Mouse (Mus musculus) ES-E14 (cell line): Measurements from ENCODE around the gene Echs1. TPM values are rescaled to one million over a fixed set of nuclear protein-coding genes. Genes with fewer than 3 reads are reported as not detected.

Experiments used
- DNase-seq: peaks from one replicate; pipeline ENCODE4 v3.0.0-alpha.2; 2013; ENCODE audit warnings: low read depth, low spot score
- H3K27ac ChIP-seq: 2 replicates; pipeline ENCODE4 v1.5.1; 2012; ENCODE audit warnings: low read depth, mild to moderate bottlenecking, low read length, moderate library complexity, mixed read lengths; ENCODE audit not compliant: poor library complexity, insufficient read depth, severe bottlenecking
- H3K36me3 ChIP-seq: 2 replicates; pipeline ENCODE4 v1.6.1; 2012; ENCODE audit warnings: mild to moderate bottlenecking, low read length, moderate library complexity, mixed read lengths; ENCODE audit not compliant: control insufficient read depth, poor library complexity, insufficient read depth, severe bottlenecking
- H3K4me1 ChIP-seq, 2 experiments: fragments of 150-350 bp in 1 of 2; sonication (generic) in 1 of 2; 2 replicates each; pipeline ENCODE4 v1.6.1; 2012; ENCODE audit warnings: low read length in 2 of 2, mild to moderate bottlenecking in 1 of 2, mixed read lengths in 1 of 2; ENCODE audit not compliant: control insufficient read depth in 2 of 2, insufficient read depth in 2 of 2, poor library complexity in 1 of 2
- H3K4me3 ChIP-seq, 2 experiments: fragments of 150-350 bp in 1 of 2; sonication (generic) in 1 of 2; 2 replicates each; pipeline ENCODE4 v1.5.1; 2012; ENCODE audit warnings: low read length in 2 of 2, low read depth in 1 of 2, mild to moderate bottlenecking in 1 of 2, mixed read lengths in 1 of 2; ENCODE audit not compliant: insufficient read depth in 1 of 2, poor library complexity in 1 of 2, severe bottlenecking in 1 of 2
- H3K9ac ChIP-seq: 2 replicates; pipeline ENCODE4 v1.6.1; 2012; ENCODE audit warnings: low read depth, mild to moderate bottlenecking, low read length, mixed read lengths; ENCODE audit not compliant: poor library complexity, insufficient read depth, severe bottlenecking
- H3K9me3 ChIP-seq: fragments of 150-350 bp; sonication (generic); 2 replicates; pipeline ENCODE4 v1.6.1; 2012; ENCODE audit warnings: low read depth, mild to moderate bottlenecking, low read length; ENCODE audit not compliant: control insufficient read depth, insufficient read depth
- CHD2 ChIP-seq: IDR thresholded peaks from 2 replicates; pipeline ENCODE4 v1.6.1; 2014; ENCODE audit warnings: mild to moderate bottlenecking, low read depth, low read length, inconsistent platforms
- HCFC1 ChIP-seq: IDR thresholded peaks from 2 replicates; pipeline ENCODE4 v1.6.1; 2012; ENCODE audit warnings: low read length, inconsistent platforms, borderline replicate concordance; ENCODE audit not compliant: insufficient read depth
- MAFK ChIP-seq: IDR thresholded peaks from 2 replicates; pipeline ENCODE4 v1.6.1; 2014; ENCODE audit warnings: mild to moderate bottlenecking, low read depth, low read length, inconsistent platforms; ENCODE audit not compliant: insufficient read depth
- ZC3H11A ChIP-seq: IDR thresholded peaks from 2 replicates; pipeline ENCODE4 v1.6.1; 2012; ENCODE audit warnings: low read depth, mild to moderate bottlenecking, inconsistent platforms, low read length, borderline replicate concordance
- ZNF384 ChIP-seq: IDR thresholded peaks from 2 replicates; pipeline ENCODE4 v1.6.1; 2012; ENCODE audit warnings: low read depth, low read length, inconsistent platforms
- in situ Hi-C, 2 experiments: fragments of 600-800 bp; cut with MboI; formaldehyde crosslinking; loops; one replicate each; pipeline ENCODE4 v1.15.1; 2025; ENCODE audit warnings: low sequenced_read_pairs in 2 of 2, inconsistent platforms in 1 of 2; ENCODE audit not compliant: unreplicated experiment in 2 of 2
- total RNA-seq: library from RNA; depleted of rRNA; stranded (reverse); fragments of 300-350 nt; gene quantifications from 2 replicates; pipeline ENCODE4 v1.2.3, GENCODE M21; 2012; rRNA removed

The Echs1 gene
- total RNA-seq, 1 experiment = 47.0 TPM

DNA sequence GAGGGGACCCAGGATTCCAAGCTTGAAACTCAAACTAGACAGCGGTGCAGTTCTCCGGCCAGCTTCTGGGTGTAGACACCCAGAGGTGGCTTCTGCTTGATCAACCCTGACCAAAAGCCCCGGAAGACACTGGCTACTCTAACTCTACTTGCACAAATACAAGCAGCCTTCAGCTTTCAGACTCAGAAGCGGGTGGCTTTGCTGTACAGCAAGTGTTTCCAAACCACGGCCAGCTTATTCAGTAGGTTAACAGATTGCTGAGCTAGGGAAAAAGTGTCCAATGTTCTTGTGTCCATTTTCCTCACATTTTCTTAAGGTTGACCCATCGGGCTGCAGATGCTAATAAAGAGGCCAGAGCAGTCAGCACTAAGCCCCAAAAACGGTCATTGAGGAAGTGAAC, 57.7 kb downstream of the Echs1 start:
- in situ Hi-C loops = no loop called here
- Histone ChIP-seq H3K4me3 (peak overlapping the region; percentile 43 to 45; a peak in 3 of 4 replicates), H3K9me3 (no peaks in the 10 kb centered on the region), H3K4me1 (peaks cover 0 to 9% of the 10 kb centered on the region in 2 experiments; a peak in 2 of 4 replicates), H3K9ac (0 out of 2 replicates have a peak overlapping the region, but pooled peaks have one; percentile 9), H3K27ac (no peak overlapping the region), H3K36me3 (no peaks in the 10 kb centered on the region)
- TF ChIP-seq HCFC1 (no peak), ZNF384 (no peak), CHD2 (no peak), MAFK (no peak), ZC3H11A (no peak)
- no peak for DNase-seq

DNA sequence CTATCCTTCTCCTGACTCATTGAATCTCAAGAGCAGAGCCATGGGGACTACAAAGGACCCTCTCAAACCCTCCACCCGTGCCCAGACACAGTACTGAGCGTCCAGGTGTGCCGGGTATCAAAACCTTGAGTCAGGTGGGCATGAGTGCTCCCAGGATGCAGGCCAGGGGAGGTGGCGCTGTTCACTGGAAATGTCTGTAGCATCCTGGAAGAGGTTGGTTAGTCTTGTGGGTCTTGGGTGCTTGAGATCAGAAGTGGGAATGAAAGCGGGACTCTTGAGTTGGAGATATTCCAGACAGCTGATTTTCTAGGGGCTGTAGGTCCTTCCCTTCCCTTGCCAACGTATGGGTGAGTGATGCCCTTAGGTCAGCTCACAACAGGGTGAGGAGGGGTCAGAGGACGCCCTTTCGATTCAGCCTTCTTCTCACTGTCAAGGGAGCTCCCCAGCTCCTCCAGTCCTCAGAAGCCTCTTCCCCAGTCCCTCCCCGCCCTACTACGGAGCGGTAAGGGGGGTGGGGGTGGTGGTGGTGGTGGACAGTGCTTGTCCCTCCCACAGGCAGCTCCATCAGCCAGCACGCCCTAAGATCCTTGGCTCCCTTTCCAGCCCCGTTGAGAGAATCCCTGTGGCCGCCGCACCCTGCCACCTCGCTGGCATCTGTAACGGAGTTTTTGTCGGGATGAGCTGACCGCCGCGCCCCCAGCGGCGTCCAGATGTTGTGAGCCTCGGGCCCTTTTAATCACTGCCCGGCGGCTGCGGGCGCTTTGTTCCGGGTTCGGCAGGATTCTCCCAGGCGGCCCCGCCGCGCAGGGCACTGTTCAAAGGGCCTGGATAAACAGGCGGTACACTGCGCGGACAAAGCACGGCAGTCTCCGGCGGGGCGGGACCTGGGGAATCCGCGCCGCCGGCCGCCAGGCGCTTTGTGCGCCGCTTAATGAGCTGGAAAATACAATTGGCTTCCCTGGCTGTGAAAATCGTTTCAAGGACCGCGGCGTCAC, 58.6 kb downstream of the Echs1 start:
- Histone ChIP-seq H3K4me3 (peak overlapping the region; percentile 43 to 45), H3K9me3 (no peaks in the 10 kb centered on the region), H3K27ac (no peak overlapping the region), H3K4me1 (peaks cover 0 to 9% of the 10 kb centered on the region in 2 experiments; a peak in 2 of 4 replicates), H3K36me3 (no peaks in the 10 kb centered on the region), H3K9ac (peak overlapping the region; percentile 9; the same call in 1 of the 2 replicates)
- in situ Hi-C loops = no loop called here
- no peak for DNase-seq
- TF ChIP-seq HCFC1 (no peak), ZC3H11A (no peak), MAFK (no peak), ZNF384 (no peak), CHD2 (no peak)

Other genes starting within 250 kb of the Echs1 start
- 2.3 and 5.3 TPM in 2 replicates for gene Kndc1, start 221.8 kb downstream of the Echs1 start, total RNA-seq
- gene Utf1, start 172.7 kb downstream of the Echs1 start, total RNA-seq = 147 and 174 TPM in 2 replicates
- 1.8 TPM in 2 replicates for gene 6430531B16Rik, start 137.7 kb downstream of the Echs1 start, total RNA-seq
- gene Adam8, start 123.9 kb downstream of the Echs1 start, total RNA-seq = 7.6 and 8.3 TPM in 2 replicates
- gene Zfp511, start 80.1 kb downstream of the Echs1 start, total RNA-seq = 27.1 and 29.6 TPM in 2 replicates
- gene Tubgcp2, start 79.8 kb downstream of the Echs1 start, total RNA-seq = 28.1 and 29.0 TPM in 2 replicates
- 0.16 and 0.27 TPM in 2 replicates for gene Msx3, start 67.4 kb downstream of the Echs1 start, total RNA-seq
- 0.26 TPM in 1 of 2 replicates, not detected in the other for gene Caly, start 33.9 kb downstream of the Echs1 start, total RNA-seq
- 0.49 TPM in 1 of 2 replicates, not detected in the other for gene Prap1, start 23.1 kb downstream of the Echs1 start, total RNA-seq
- 6.6 and 11.9 TPM in 2 replicates for gene Fuom, start 14.0 kb downstream of the Echs1 start, total RNA-seq
- gene Paox, start 677 bp downstream of the Echs1 start, total RNA-seq = 9.1 and 15.5 TPM in 2 replicates
- gene Mtg1, start 21.1 kb upstream of the Echs1 start, total RNA-seq = 21.0 and 23.0 TPM in 2 replicates
- gene Sprn, start 38.4 kb upstream of the Echs1 start, total RNA-seq = 0.27 and 0.48 TPM in 2 replicates
- gene Olfr522, start 48.3 kb upstream of the Echs1 start, total RNA-seq = not detected in 2 replicates
- not detected in 2 replicates for gene Olfr523, start 56.7 kb upstream of the Echs1 start, total RNA-seq
- gene Olfr524, start 89.5 kb upstream of the Echs1 start, total RNA-seq = not detected in 2 replicates
- not detected in 2 replicates for gene Cd163l1, start 101.8 kb upstream of the Echs1 start, total RNA-seq
- gene 5830411N06Rik, start 130.8 kb upstream of the Echs1 start, total RNA-seq = not detected in 2 replicates
- not detected in 2 replicates for gene Olfr525, start 204.4 kb upstream of the Echs1 start, total RNA-seq
- gene Olfr527, start 217.5 kb upstream of the Echs1 start, total RNA-seq = not detected in 2 replicates
- not detected in 2 replicates for gene Olfr60, start 245.2 kb upstream of the Echs1 start, total RNA-seq